Comparison of ENCODE assay signal across 8 mouse cellular contexts in the genomic region with DNA sequence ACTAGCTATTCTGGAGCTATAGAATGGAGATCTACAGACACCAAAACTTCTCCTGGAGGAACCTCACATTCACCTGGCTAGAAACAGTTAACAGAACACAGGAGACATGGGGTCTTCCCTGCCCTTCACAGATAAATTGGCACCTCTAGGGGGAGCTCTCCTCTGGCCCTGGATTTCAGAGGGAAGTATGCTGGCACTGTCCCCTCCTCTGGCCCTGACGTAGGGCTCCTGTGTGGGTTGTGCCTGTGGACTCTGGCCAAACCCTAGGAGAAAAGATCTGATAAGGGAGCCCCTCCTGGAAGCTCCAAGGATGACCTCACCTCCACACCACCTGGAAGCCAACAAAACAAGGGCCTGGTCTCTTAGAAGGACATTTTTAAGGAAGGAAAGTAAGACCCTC.
DNase-seq lines count a peak whose midpoint lies in the region; ATAC-seq and TF ChIP-seq lines count a peak whose summit lies in the region.

No protein-coding gene starts in this region.

- H3K4me2 ChIP-seq in liver, embryonic 13.5 days: no peak overlapping the region
- no peak overlapping the region for H3K4me2 ChIP-seq in stomach, embryonic 16.5 days (ENCODE audit: low read depth, low read length)

- no peaks in the 10 kb centered on the region for H3K36me3 ChIP-seq in liver, embryonic 13.5 days
- no peaks in the 10 kb centered on the region for H3K36me3 ChIP-seq in stomach, embryonic 16.5 days (ENCODE audit: control insufficient read depth, insufficient read depth, low read length)
- H3K36me3 ChIP-seq in midbrain, embryonic 10.5 days: no peaks in the 10 kb centered on the region

- H3K9me3 ChIP-seq in liver, embryonic 13.5 days (replicated peaks): no peaks in the 10 kb centered on the region
- no peaks in the 10 kb centered on the region for H3K9me3 ChIP-seq in stomach, embryonic 16.5 days (replicated peaks; ENCODE audit: control insufficient read depth, low read length)
- no peaks in the 10 kb centered on the region for H3K9me3 ChIP-seq in midbrain, embryonic 10.5 days (replicated peaks)

- H3K27ac ChIP-seq in liver, embryonic 13.5 days: no peak overlapping the region
- no peak overlapping the region for H3K27ac ChIP-seq in stomach, embryonic 16.5 days (ENCODE audit: low read length)
- no peak overlapping the region for H3K27ac ChIP-seq in cerebellum, adult 2 months (ENCODE audit: insufficient read depth, low read length)
- no peak overlapping the region for H3K27ac ChIP-seq in midbrain, embryonic 10.5 days (replicated peaks)

- TF ChIP-seq POLR2A in cerebellum, adult 2 months (IDR thresholded peaks at IDR 0.05; ENCODE audit: borderline replicate concordance, insufficient read depth, low read length): no peak

- H3K4me1 ChIP-seq in liver, embryonic 13.5 days (replicated peaks): no peaks in the 10 kb centered on the region
- no peaks in the 10 kb centered on the region for H3K4me1 ChIP-seq in stomach, embryonic 16.5 days (ENCODE audit: control insufficient read depth, insufficient read depth, low read length)
- no peaks in the 10 kb centered on the region for H3K4me1 ChIP-seq in cerebellum, adult 2 months (ENCODE audit: control insufficient read depth, insufficient read depth, low read length)
- no peaks in the 10 kb centered on the region for H3K4me1 ChIP-seq in midbrain, embryonic 10.5 days

- H3K9ac ChIP-seq in liver, embryonic 13.5 days: no peak overlapping the region
- H3K9ac ChIP-seq in stomach, embryonic 16.5 days (ENCODE audit: low read length): no peak overlapping the region

- H3K4me3 ChIP-seq in liver, embryonic 13.5 days (replicated peaks): no peak overlapping the region
- no peak overlapping the region for H3K4me3 ChIP-seq in stomach, embryonic 16.5 days (replicated peaks; ENCODE audit: low read length)
- H3K4me3 ChIP-seq in cerebellum, adult 2 months (replicated peaks; ENCODE audit: insufficient read depth, low read depth, low read length): no peak overlapping the region
- no peak overlapping the region for H3K4me3 ChIP-seq in midbrain, embryonic 10.5 days

- no peaks in the 10 kb centered on the region for H3K27me3 ChIP-seq in liver, embryonic 13.5 days
- no peaks in the 10 kb centered on the region for H3K27me3 ChIP-seq in stomach, embryonic 16.5 days (ENCODE audit: control insufficient read depth, insufficient read depth, low read length)
- H3K27me3 ChIP-seq in cerebellum, adult 2 months (ENCODE audit: control insufficient read depth, insufficient read depth, low read length): no peaks in the 10 kb centered on the region
- H3K27me3 ChIP-seq in midbrain, embryonic 10.5 days (ENCODE audit: low read depth, poor library complexity, severe bottlenecking): no peaks in the 10 kb centered on the region

- DNase-seq in adrenal gland, adult 2 months: peak; percentile 23
- DNase-seq in adrenal gland, adult 8-10 months: no peak
- DNase-seq in right cerebral cortex, postnatal 14 days: peak; percentile 10
- no peak for DNase-seq in right cerebral cortex, postnatal 4 days
- no peak for DNase-seq in liver, embryonic 13.5 days
- DNase-seq in cerebellum, adult 2 months: no peak
- DNase-seq in midbrain, embryonic 10.5 days (ENCODE audit: low spot score): no peak

- WGBS in liver, embryonic 13.5 days (ENCODE audit: insufficient replicate concordance): 18% methylated on average over 1 of the region's 1 CpGs
- WGBS in stomach, embryonic 16.5 days: 4% methylated on average over 1 of the region's 1 CpGs
- 28% methylated on average over 1 of the region's 1 CpGs for WGBS in cerebellum, adult 2 months
- 31% methylated on average over 1 of the region's 1 CpGs for WGBS in midbrain, embryonic 10.5 days

- no peak for TF ChIP-seq CTCF in cerebellum, adult 2 months (IDR thresholded peaks at IDR 0.05; ENCODE audit: borderline replicate concordance, insufficient read depth, low read depth, low read length)

- peak; percentile 53; the same call in 1 of the 2 replicates for ATAC-seq in liver, embryonic 13.5 days (ENCODE audit: low read depth)
- peak; percentile 80 for ATAC-seq in stomach, embryonic 16.5 days (ENCODE audit: insufficient read depth, low FRiP score)

Comparison
In these comparisons a context has a peak if more than half of its experiments do, and no peak if none do; other contexts are left out.
1. DNase-seq: peak in adrenal gland, adult 2 months (single experiment) and right cerebral cortex, postnatal 14 days (single experiment); none in adrenal gland, adult 8-10 months (single experiment), right cerebral cortex, postnatal 4 days (single experiment), liver, embryonic 13.5 days (single experiment), cerebellum, adult 2 months (0 of 2) and midbrain, embryonic 10.5 days (single experiment).